Mouse (Mus musculus) liver, embryonic 16.5 days (tissue): ENCODE results near the gene Gm525. TPM values are rescaled to one million over a fixed set of nuclear protein-coding genes. Genes with fewer than 3 reads are reported as not detected.
"Not testable (repeated sequence)": the region's sequence is repeated elsewhere in the genome, so short reads cannot be mapped to it uniquely, and the experiment has no call there.

Experiments used
- ATAC-seq: fragments of 200-750 bp; cut with Nextera tagmentation; 2 replicates; pipeline ENCODE4 v1.8.0; 2017; ENCODE audit warnings: low read depth, mild to moderate bottlenecking, moderate number of reproducible peaks, moderate library complexity
- H3K27ac ChIP-seq: fragments of 300-500 bp; sonication (generic); 2 replicates; pipeline ENCODE4 v1.5.1; 2014; ENCODE audit warnings: mild to moderate bottlenecking, low read length
- H3K27me3 ChIP-seq: fragments of 300-500 bp; sonication (generic); 2 replicates; pipeline ENCODE4 v1.6.1; 2014; ENCODE audit warnings: low read depth, low read length, mixed read lengths; ENCODE audit not compliant: control insufficient read depth, insufficient read depth
- H3K36me3 ChIP-seq: fragments of 300-500 bp; sonication (generic); 2 replicates; pipeline ENCODE4 v1.6.1; 2014; ENCODE audit warnings: mild to moderate bottlenecking; ENCODE audit not compliant: control insufficient read depth, insufficient read depth
- H3K4me1 ChIP-seq: fragments of 300-500 bp; sonication (generic); 2 replicates; pipeline ENCODE4 v1.6.1; 2014; ENCODE audit warnings: low read depth, low read length, mixed read lengths; ENCODE audit not compliant: control insufficient read depth
- H3K4me2 ChIP-seq: fragments of 300-500 bp; sonication (generic); 2 replicates; pipeline ENCODE4 v1.6.1; 2014; ENCODE audit warnings: low read depth, low read length, mixed read lengths
- H3K4me3 ChIP-seq: fragments of 300-500 bp; sonication (generic); 2 replicates; pipeline ENCODE4 v1.5.1; 2014; ENCODE audit warnings: low read depth, mild to moderate bottlenecking, low read length
- H3K9ac ChIP-seq: fragments of 300-500 bp; sonication (generic); 2 replicates; pipeline ENCODE4 v1.6.1; 2014; ENCODE audit warnings: low read depth, low read length
- H3K9me3 ChIP-seq: fragments of 300-500 bp; sonication (generic); replicated peaks from 2 replicates; pipeline ENCODE4 v1.6.1; 2016; ENCODE audit warnings: low read length; ENCODE audit not compliant: control insufficient read depth
- WGBS: fragments of 180-500 bp; shearing (Covaris S2); extraction: QIAGEN DNeasy Blood & Tissue Kit; methylation state at CpG from one replicate; pipeline ENCODE4 v1.1.7; 2014; ENCODE audit not compliant: insufficient replicate concordance; 5-methylcytosine and 5-hydroxymethylcytosine counted together
- polyA plus RNA-seq: library from polyadenylated mRNA; unstranded; fragments of >200 nt; fragmentation: Nextera tagmentation; extraction: Ambion mirVana; gene quantifications from 2 replicates; pipeline ENCODE4 v1.2.1, GENCODE M21; 2015

The Gm525 gene
- polyA plus RNA-seq, 1 experiment from 2014 or later, result 0.18 TPM

GRCm38 (mm10) chr11:89081906-89082305 is 8.3 kb downstream of the Gm525 start:
- not testable (repeated sequence) for H3K36me3 ChIP-seq, H3K4me2 ChIP-seq, H3K27me3 ChIP-seq, H3K9me3 ChIP-seq, H3K4me1 ChIP-seq, H3K27ac ChIP-seq, H3K9ac ChIP-seq, H3K4me3 ChIP-seq, ATAC-seq
- 56% methylated on average over 5 of the region's 5 CpGs for WGBS

- not testable (repeated sequence) for H3K4me2 ChIP-seq, H3K9me3 ChIP-seq, H3K36me3 ChIP-seq, H3K9ac ChIP-seq, H3K4me1 ChIP-seq, H3K27me3 ChIP-seq, ATAC-seq, H3K27ac ChIP-seq, H3K4me3 ChIP-seq
- 61% methylated on average over 3 of the region's 3 CpGs for WGBS
Measured at GRCm38 (mm10) chr11:89082691-89083090, 9.1 kb downstream of the Gm525 start.

- Histone ChIP-seq H3K4me2 (no peak overlapping the region), H3K27ac (no peak overlapping the region), H3K9me3 (no peaks in the 10 kb centered on the region), H3K9ac (no peak overlapping the region), H3K27me3 (no peaks in the 10 kb centered on the region), H3K4me3 (no peak overlapping the region), H3K4me1 (no peaks in the 10 kb centered on the region), H3K36me3 (no peaks in the 10 kb centered on the region)
- WGBS, result 21% methylated on average over 7 of the region's 7 CpGs
- ATAC-seq, result no peak
Measured at GRCm38 (mm10) chr11:89084601-89085000, 11.0 kb downstream of the Gm525 start.

- no peak overlapping the region for H3K27ac ChIP-seq
- no peaks in the 10 kb centered on the region for H3K9me3 ChIP-seq
- no peaks in the 10 kb centered on the region for H3K4me1 ChIP-seq
- WGBS, result 61% methylated on average over 10 of the region's 10 CpGs
- no peaks in the 10 kb centered on the region for H3K27me3 ChIP-seq
- H3K36me3 ChIP-seq, result no peaks in the 10 kb centered on the region
- no peak overlapping the region for H3K9ac ChIP-seq
- no peak overlapping the region for H3K4me3 ChIP-seq
- no peak overlapping the region for H3K4me2 ChIP-seq
- ATAC-seq, result no peak
Measured at GRCm38 (mm10) chr11:89086208-89086809, 12.7 kb downstream of the Gm525 start.

GRCm38 (mm10) chr11:89088754-89089153 is 15.1 kb downstream of the Gm525 start:
- H3K27ac ChIP-seq, result no peak overlapping the region
- no peaks in the 10 kb centered on the region for H3K36me3 ChIP-seq
- 74% methylated on average over 4 of the region's 4 CpGs for WGBS
- H3K4me3 ChIP-seq, result no peak overlapping the region
- no peaks in the 10 kb centered on the region for H3K4me1 ChIP-seq
- H3K9me3 ChIP-seq, result no peaks in the 10 kb centered on the region
- H3K27me3 ChIP-seq, result no peaks in the 10 kb centered on the region
- no peak overlapping the region for H3K4me2 ChIP-seq
- H3K9ac ChIP-seq, result no peak overlapping the region
- ATAC-seq, result no peak

- H3K4me3 ChIP-seq, H3K36me3 ChIP-seq, H3K27ac ChIP-seq, H3K27me3 ChIP-seq, H3K9ac ChIP-seq, H3K9me3 ChIP-seq, H3K4me1 ChIP-seq, H3K4me2 ChIP-seq, ATAC-seq: not testable (repeated sequence)
- WGBS, result 64% methylated on average over 6 of the region's 7 CpGs
Measured at GRCm38 (mm10) chr11:89090359-89090758, 16.7 kb downstream of the Gm525 start.

- no peak overlapping the region for H3K4me2 ChIP-seq
- ATAC-seq, result no peak
- 31% methylated on average over 9 of the region's 9 CpGs for WGBS
Measured at GRCm38 (mm10) chr11:89092714-89093113, 19.1 kb downstream of the Gm525 start.

GRCm38 (mm10) chr11:89095306-89095705 is 21.7 kb downstream of the Gm525 start:
- Histone ChIP-seq H3K36me3 (no peaks in the 10 kb centered on the region), H3K27me3 (no peaks in the 10 kb centered on the region), H3K27ac (no peak overlapping the region), H3K4me3 (no peak overlapping the region), H3K4me2 (no peak overlapping the region), H3K4me1 (no peaks in the 10 kb centered on the region), H3K9me3 (no peaks in the 10 kb centered on the region), H3K9ac (no peak overlapping the region)
- 36% methylated on average over 3 of the region's 3 CpGs for WGBS
- no peak for ATAC-seq

More at GRCm38 (mm10) chr11:89092714-89093113, 19.1 kb downstream of the Gm525 start:
- no peaks in the 10 kb centered on the region for H3K36me3 ChIP-seq
- H3K4me3 ChIP-seq, result no peak overlapping the region
- no peak overlapping the region for H3K9ac ChIP-seq
- H3K4me1 ChIP-seq, result no peaks in the 10 kb centered on the region
- no peaks in the 10 kb centered on the region for H3K9me3 ChIP-seq
- no peak overlapping the region for H3K27ac ChIP-seq
- H3K27me3 ChIP-seq, result no peaks in the 10 kb centered on the region

GRCm38 (mm10) chr11:89097292-89097691 is 23.7 kb downstream of the Gm525 start:
- not testable (repeated sequence) for H3K9ac ChIP-seq, H3K27me3 ChIP-seq, H3K4me3 ChIP-seq, H3K27ac ChIP-seq, H3K4me1 ChIP-seq, H3K4me2 ChIP-seq, ATAC-seq, H3K36me3 ChIP-seq, H3K9me3 ChIP-seq
- 77% methylated on average over 10 of the region's 10 CpGs for WGBS
